Mouse (Mus musculus) CH12.LX (cell line): ENCODE measurements around the gene Tspan12.

Source experiments
- CHD2 ChIP-seq: IDR thresholded peaks from 2 replicates; pipeline ENCODE4 v1.6.1; 2011; ENCODE audit warnings: low read length, improper control_type of control experiment
- CTCF ChIP-seq, 2 experiments: IDR thresholded peaks in 1 of 2; conservative IDR thresholded peaks in 1 of 2; 2 replicates each; pipeline ENCODE4 v1.5.1; 2011 to 2012; ENCODE audit warnings: low read depth in 2 of 2, low read length in 2 of 2, improper control_type of control experiment in 1 of 2, inconsistent platforms in 1 of 2, mild to moderate bottlenecking in 1 of 2, moderate library complexity in 1 of 2
- E2F4 ChIP-seq: IDR thresholded peaks from 2 replicates; pipeline ENCODE4 v1.6.1; 2011; ENCODE audit warnings: low read depth, low read length, improper control_type of control experiment; ENCODE audit not compliant: insufficient replicate concordance
- HCFC1 ChIP-seq: IDR thresholded peaks from 2 replicates; pipeline ENCODE4 v1.6.1; 2012; ENCODE audit warnings: low read depth, mild to moderate bottlenecking, inconsistent platforms, low read length, improper control_type of control experiment
- KAT2A ChIP-seq: IDR thresholded peaks from 2 replicates; pipeline ENCODE4 v1.6.1; 2012; ENCODE audit warnings: low read length, improper control_type of control experiment, inconsistent platforms; ENCODE audit not compliant: insufficient replicate concordance
- MXI1 ChIP-seq: IDR thresholded peaks from 2 replicates; pipeline ENCODE4 v1.6.1; 2011; ENCODE audit warnings: mild to moderate bottlenecking, low read depth, low read length, improper control_type of control experiment
- MYC ChIP-seq: IDR thresholded peaks from 2 replicates; pipeline ENCODE4 v1.6.1; 2011; ENCODE audit warnings: low read depth, mild to moderate bottlenecking, improper control_type of control experiment, low read length
- POLR2A ChIP-seq: IDR thresholded peaks from 2 replicates; pipeline ENCODE4 v1.6.1; 2011; ENCODE audit warnings: low read depth, mild to moderate bottlenecking, improper control_type of control experiment, low read length
- POLR2AphosphoS2 ChIP-seq: IDR thresholded peaks from 2 replicates; pipeline ENCODE4 v1.6.1; 2011; ENCODE audit warnings: low read depth, low read length, improper control_type of control experiment
- RAD21 ChIP-seq: IDR thresholded peaks from 2 replicates; pipeline ENCODE4 v1.6.1; 2011; ENCODE audit warnings: low read depth, mild to moderate bottlenecking, low read length, improper control_type of control experiment, moderate library complexity
- UBTF ChIP-seq: IDR thresholded peaks from 2 replicates; pipeline ENCODE4 v1.6.1; 2012; ENCODE audit warnings: low read depth, mild to moderate bottlenecking, inconsistent platforms, low read length, improper control_type of control experiment, moderate library complexity
- USF2 ChIP-seq: conservative IDR thresholded peaks from 2 replicates; pipeline ENCODE4 v1.6.1; 2011; ENCODE audit warnings: low read depth, low read length, improper control_type of control experiment
- ZC3H11A ChIP-seq: IDR thresholded peaks from 2 replicates; pipeline ENCODE4 v1.6.1; 2012; ENCODE audit warnings: low read depth, mild to moderate bottlenecking, inconsistent platforms, low read length, improper control_type of control experiment

DNA sequence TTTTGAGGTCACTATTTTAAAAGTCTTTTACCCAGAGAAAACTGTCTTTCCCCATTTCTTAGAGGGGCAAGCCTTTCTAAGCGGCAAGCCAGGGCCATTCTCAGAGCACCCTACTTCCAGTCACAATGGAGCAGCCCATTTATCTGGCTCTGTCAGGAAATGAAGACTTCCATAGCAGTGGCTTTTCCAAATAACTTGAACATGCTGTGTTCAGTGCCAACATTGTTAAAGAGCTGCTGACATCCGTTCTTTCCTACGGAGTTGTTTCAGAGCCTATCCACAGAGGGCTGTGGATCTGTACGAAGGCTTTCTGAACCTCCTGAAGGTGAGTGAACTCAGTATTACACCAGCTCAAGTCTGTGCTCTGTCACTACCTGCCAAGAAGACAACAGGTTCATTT is 55.2 kb downstream of the Tspan12 start:
- TF ChIP-seq CTCF (conservative IDR thresholded peaks at IDR 0.05 in 1 of 2, IDR thresholded peaks at IDR 0.05 in 1 of 2; ENCODE audit: low read depth in 2 of 2, low read length in 2 of 2): no peak
- TF ChIP-seq POLR2AphosphoS2: no peak
- no peak for TF ChIP-seq RAD21
- TF ChIP-seq ZC3H11A: no peak
- TF ChIP-seq USF2: no peak
- no peak for TF ChIP-seq UBTF
- TF ChIP-seq POLR2A: no peak
- no peak for TF ChIP-seq CHD2
- TF ChIP-seq KAT2A: no peak
- TF ChIP-seq MXI1: no peak
- TF ChIP-seq E2F4: no peak
- TF ChIP-seq HCFC1: no peak
- TF ChIP-seq MYC: no peak
